Mouse (Mus musculus) MEL (cell line): ENCODE data around the gene Mettl26.

Experiments
- CHD2 ChIP-seq: IDR thresholded peaks from 2 replicates; pipeline ENCODE4 v1.6.1; 2011; ENCODE audit warnings: low read length, improper control_type of control experiment
- CTCF ChIP-seq, 3 experiments: IDR thresholded peaks in 2 of 3; conservative IDR thresholded peaks in 1 of 3; 2 replicates each; pipeline ENCODE4 v1.5.1; 2011 to 2012; ENCODE audit warnings: low read length in 3 of 3, low read depth in 2 of 3, mild to moderate bottlenecking in 2 of 3, improper control_type of control experiment in 1 of 3, inconsistent platforms in 1 of 3, mixed read lengths in 1 of 3, moderate library complexity in 1 of 3; ENCODE audit not compliant: control insufficient read depth in 1 of 3, insufficient read depth in 1 of 3, poor library complexity in 1 of 3, severe bottlenecking in 1 of 3
- MAX ChIP-seq: IDR thresholded peaks from 2 replicates; pipeline ENCODE4 v1.6.1; 2011; ENCODE audit warnings: low read length, improper control_type of control experiment
- MYB ChIP-seq: IDR thresholded peaks from 2 replicates; pipeline ENCODE4 v1.6.1; 2011; ENCODE audit warnings: mild to moderate bottlenecking, low read depth, low read length, improper control_type of control experiment
- POLR2AphosphoS5 ChIP-seq: IDR thresholded peaks from 2 replicates; pipeline ENCODE4 v1.6.1; 2012; ENCODE audit warnings: low read depth, borderline replicate concordance, mild to moderate bottlenecking, inconsistent platforms, low read length, moderate library complexity, mixed read lengths
- TBP ChIP-seq: IDR thresholded peaks from 2 replicates; pipeline ENCODE4 v1.8.0; 2011; ENCODE audit warnings: low read depth, low read length, improper control_type of control experiment

GRCm38 (mm10) chr17:25860832-25861703 lies 13.8 kb upstream of the Mettl26 start, which contains the start of gene Wdr90:
- TF ChIP-seq MYB, result no peak
- no peak for TF ChIP-seq POLR2AphosphoS5
- TF ChIP-seq CTCF (IDR thresholded peaks at IDR 0.05 in 2 of 3, conservative IDR thresholded peaks at IDR 0.05 in 1 of 3; ENCODE audit: control insufficient read depth in 1 of 3, insufficient read depth in 1 of 3, low read depth in 2 of 3, low read length in 3 of 3, poor library complexity in 1 of 3, severe bottlenecking in 1 of 3), result 0 out of 6 replicates have a peak, but pooled peaks of 1 of the 3 experiments have one; percentile 14
- TF ChIP-seq CHD2, result no peak
- peak; percentile 83 for TF ChIP-seq MAX
- peak; percentile 41; the same call in 1 of the 2 replicates for TF ChIP-seq TBP
